Mouse (Mus musculus) thymus, postnatal 0 days (tissue): Measurements from ENCODE around the gene Rab3gap1. TPM values are rescaled to one million over a fixed set of nuclear protein-coding genes. Genes with fewer than 3 reads are reported as not detected.
"Not testable (repeated sequence)": the region's sequence is repeated elsewhere in the genome, so short reads cannot be mapped to it uniquely, and the experiment has no call there.

Source experiments
- DNase-seq: peaks from one replicate; pipeline ENCODE4 v3.0.0-alpha.2; 2015; ENCODE audit warnings: low spot score
- polyA plus RNA-seq: library from polyadenylated mRNA; unstranded; fragments of >200 nt; fragmentation: Nextera tagmentation; extraction: Ambion mirVana; gene quantifications from 2 replicates; pipeline ENCODE4 v1.2.1, GENCODE M21; 2015

Gene Rab3gap1
- polyA plus RNA-seq, 1 experiment from 2014 or later = 29.0 TPM

DNA sequence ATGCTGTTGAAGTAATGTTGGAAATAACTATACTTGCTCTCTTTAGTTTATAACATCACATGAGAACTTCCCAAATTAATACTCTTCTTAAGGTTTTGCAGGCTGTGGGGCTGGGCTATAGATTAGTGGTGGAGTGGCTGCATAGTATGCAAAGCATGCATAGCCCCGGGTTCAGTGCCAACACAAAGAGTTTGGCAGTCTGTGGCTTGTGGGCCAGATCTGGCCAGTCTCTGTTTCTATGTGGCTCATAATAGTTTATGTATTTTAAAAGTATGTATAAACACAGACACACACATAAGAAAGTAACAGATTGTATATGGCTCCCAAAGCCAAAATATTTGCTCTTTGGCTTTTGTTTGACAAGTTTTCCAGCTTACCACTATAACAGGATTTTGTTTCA lies 47.2 kb downstream of the Rab3gap1 start:
- DNase-seq = no peak

- DNase-seq = no peak
These were observed 64.8 kb downstream of the Rab3gap1 start for GRCm38 (mm10) chr1:127933405-127933804.

DNA sequence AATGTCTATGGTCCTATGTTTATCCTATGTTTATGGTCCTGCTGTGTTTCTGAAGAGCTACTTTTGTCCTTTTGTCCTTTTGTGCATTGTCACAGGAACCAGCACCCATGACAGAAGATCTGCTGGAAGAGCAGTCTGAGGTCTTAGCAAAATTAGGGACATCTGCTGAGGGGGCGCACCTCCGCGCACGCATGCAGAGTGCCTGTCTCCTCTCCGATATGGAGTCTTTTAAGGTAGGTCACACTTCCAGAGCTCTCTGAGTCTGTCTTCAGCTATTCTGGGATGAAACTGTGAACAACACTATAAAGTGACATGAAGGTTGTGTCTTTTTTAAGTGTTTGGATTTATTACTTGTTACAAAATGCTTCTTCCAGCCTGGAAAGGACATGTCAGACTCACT lies 65.7 kb downstream of the Rab3gap1 start:
- no peak for DNase-seq

GRCm38 (mm10) chr1:127937277-127937676 lies 68.7 kb downstream of the Rab3gap1 start:
- DNase-seq = no peak

DNA sequence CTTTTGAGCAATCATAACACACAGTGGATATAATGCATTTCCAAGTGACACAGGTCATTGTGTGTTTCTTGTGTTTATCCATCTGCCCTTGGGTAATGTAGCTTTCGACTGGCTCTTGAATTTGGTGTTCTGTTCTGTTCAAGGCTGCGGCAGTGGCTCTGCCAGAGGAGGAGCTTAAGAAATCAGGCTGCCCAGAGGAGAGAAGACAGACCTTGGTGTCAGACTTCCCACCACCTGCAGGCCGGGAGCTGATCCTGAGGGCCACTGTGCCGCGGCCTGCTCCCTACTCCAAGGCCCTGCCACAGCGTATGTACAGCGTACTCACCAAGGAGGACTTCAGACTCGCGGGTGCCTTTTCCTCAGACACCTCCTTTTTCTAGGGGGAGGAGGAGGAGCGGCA lies 73.7 kb downstream of the Rab3gap1 start:
- DNase-seq = no peak

DNA sequence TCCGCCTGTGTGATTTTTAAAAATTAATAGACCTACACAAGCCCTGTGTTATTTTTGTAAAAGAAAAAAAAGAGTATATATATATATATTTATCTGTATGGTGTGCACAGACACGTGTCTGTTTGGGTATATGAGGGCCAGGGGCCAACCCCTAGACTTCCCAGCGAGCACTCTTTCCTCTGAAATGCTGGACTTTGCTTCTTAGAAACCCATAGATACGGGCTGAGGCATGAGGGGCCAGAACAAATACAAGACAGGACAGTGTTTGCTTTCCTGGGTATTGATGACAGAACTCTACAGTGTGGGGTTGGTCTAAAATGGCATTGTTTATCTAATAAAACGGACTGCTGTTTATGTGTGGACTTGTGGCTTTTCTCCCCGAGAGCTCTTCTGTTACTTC lies 74.9 kb downstream of the Rab3gap1 start:
- DNase-seq = no peak

GRCm38 (mm10) chr1:127945696-127946575 lies 77.4 kb downstream of the Rab3gap1 start:
- no peak for DNase-seq

DNA sequence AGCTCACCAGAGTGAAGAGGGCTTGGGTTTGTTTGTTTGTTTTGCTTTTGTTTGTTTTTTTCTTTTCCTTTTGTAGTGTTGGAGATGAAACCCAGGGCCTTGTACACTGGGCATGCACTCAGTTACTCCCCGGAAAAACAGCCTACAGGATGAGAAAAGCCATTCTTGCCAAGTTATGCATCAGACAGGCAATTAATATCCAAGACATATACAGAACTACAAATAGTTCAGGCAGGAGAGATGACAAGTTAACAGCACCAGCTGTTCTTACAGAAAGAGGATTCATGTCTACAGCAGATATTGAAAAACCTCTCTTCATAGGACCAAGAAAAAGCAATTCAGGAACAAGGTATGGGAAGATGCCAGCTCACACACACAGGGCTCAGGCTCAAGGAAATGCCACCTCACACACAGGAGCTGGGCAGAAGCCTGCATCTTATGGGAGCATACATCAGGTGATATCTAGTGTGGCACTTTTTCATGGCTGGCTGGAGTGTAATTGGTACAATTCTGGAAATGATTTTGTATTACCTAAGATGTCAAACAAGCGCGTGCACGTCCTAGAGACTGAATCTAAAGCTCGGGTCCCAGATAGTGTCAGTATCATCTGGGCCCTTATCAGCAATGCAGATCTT lies 78.2 kb downstream of the Rab3gap1 start:
- DNase-seq = no peak

- DNase-seq = no peak
These were observed 80.2 kb downstream of the Rab3gap1 start for GRCm38 (mm10) chr1:127948748-127949147.

DNA sequence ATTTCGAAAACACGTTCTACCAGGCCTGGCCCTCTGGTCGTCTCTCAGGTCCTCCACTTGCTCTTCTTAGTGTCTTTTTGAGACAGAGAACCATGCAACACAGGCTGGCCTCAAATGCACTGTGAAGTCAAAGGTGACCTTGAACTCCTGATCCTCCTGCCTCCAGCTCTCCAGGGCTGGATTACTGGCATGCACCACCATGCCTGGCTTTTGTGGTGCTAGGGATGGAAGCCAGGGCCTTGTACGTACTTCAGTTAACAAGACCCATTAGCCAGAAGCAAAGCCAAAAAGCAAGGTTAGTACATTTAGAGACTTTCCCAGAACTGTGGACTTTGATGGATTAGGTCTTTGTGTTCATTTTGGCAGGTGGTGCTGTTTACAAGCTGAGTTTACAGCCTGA lies 83.7 kb downstream of the Rab3gap1 start:
- DNase-seq = no peak

DNA sequence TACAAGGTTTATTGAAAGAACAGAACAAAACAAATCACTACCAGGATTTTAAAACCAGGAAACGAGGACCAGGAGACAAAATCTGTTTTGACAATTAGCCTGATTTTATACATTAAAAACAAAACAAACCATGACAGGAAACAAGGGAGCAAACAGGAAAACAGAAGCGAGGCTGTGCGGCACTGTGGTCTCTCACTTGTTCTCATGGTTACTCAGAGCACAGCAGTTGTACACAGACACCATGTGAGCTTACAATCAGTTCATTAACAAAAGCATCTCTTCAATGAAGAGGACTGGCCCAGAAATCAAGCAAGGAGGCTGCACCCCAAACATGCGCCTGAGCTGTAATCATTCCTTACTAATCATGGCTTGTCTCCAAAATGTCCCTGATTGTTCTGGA lies 85.6 kb downstream of the Rab3gap1 start:
- DNase-seq = not testable (repeated sequence)

DNA sequence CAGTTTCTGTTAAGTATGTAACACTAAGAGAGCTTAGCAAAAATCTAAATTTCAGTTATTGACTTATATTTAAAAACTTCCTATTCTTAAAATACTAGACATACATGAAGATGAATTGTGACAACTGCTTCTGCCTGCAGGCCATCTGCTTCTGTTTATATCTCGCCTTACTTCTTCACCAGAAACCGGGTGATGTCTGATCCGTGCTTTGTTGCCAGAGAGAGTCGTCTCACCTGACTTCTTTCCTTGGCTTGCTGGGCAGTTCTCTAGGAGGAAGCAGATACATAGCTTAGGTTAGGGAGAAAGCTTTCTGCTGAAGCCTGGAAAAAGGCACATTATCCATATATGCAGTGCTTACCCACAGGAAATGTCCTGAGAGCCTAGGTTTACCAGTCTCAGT lies 86.2 kb downstream of the Rab3gap1 start:
- DNase-seq = no peak

GRCm38 (mm10) chr1:127956524-127956923 lies 88.0 kb downstream of the Rab3gap1 start:
- DNase-seq = no peak

DNA sequence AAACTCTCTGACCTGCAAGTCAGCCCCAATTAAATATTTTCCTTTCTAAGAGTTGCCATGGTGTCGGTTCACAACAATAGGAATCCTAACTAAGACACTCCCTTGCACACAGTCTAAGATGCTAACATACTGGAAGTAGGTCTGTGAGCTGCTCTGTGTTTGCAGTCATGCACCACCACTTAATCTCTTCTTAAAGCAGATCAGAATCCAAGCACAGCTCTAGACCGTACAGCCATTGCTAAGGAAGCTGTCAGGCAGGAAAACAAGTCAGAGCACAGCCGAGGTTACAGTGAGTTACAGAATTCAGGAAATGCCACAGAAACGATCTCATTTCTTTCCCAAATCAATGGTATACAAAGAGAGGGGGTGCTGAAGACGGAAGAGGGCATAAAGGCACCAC lies 90.2 kb downstream of the Rab3gap1 start:
- no peak for DNase-seq

GRCm38 (mm10) chr1:127959312-127959718 lies 90.7 kb downstream of the Rab3gap1 start:
- DNase-seq = no peak

DNA sequence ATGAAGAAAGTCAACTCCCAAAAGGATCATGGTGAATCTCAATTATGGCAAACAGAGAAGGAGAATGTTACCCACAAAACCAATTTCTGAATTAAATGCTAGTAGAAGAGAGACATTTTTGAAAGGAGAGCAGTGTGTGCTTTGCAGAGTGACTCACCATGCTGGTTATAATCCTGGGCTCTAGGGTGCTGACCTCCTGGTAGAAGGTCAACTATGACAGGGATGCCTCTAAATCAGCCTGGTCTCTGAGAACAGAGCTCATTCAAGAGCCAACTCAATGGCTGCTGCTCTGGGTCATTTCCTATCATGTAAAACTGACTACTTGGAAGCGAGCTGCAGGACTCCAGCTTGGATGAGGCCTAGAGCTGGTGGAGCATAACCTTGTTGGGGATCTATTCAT lies 92.6 kb downstream of the Rab3gap1 start:
- DNase-seq = no peak

GRCm38 (mm10) chr1:127963326-127963725 lies 94.8 kb downstream of the Rab3gap1 start:
- DNase-seq = no peak

DNA sequence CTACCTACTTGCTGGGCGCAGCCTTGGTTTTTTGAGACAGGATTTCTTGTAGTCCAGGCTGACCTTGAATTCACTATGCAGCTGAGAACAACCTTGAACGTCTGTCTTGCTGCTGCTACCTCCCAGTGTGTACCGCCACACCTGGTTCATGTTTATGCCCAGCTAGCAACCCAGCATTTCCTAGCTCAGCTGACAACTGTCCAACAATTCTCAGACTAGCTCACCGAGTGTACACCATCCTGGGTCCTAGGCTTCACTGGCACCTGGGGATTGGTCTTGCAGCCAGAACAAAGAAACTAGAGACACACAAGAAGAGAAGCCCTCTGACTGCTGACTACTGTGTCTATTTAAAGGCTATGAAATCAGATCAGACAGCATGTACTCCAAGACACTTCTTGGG lies 102.3 kb downstream of the Rab3gap1 start:
- DNase-seq = no peak

GRCm38 (mm10) chr1:127974082-127974481 lies 105.5 kb downstream of the Rab3gap1 start:
- DNase-seq = no peak

- DNase-seq = no peak
These were observed 107.1 kb downstream of the Rab3gap1 start for GRCm38 (mm10) chr1:127975676-127976075.

DNA sequence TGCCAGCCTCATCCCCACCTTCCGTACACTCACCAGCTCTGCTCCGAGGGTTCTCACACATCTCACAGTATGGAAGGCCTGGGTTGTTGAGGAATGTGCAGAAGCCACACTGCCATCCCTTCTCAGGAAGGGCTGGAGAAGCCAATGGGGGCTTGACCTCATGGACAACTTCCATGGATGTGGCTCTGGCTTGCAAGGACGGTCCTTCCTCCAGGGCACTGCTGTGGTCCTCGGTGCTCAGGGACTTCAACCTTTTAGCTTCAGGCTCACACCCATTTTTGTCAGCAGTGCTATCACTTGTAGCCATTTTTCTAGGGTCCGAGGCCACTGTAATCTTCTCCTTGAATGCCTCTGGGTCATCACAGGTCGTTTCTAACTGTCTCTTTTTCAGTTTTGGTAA lies 107.5 kb downstream of the Rab3gap1 start:
- DNase-seq = no peak

- DNase-seq = no peak
These were observed 109.6 kb downstream of the Rab3gap1 start for GRCm38 (mm10) chr1:127978125-127978524.
